Mouse (Mus musculus) brain, embryonic 14.5 days (tissue): ENCODE data around the gene Cpe. TPM values are rescaled to one million over a fixed set of nuclear protein-coding genes. Genes with fewer than 3 reads are reported as not detected.

Experiments
- DNase-seq: peaks from one replicate; pipeline ENCODE4 v3.0.0-alpha.2; 2011; ENCODE audit warnings: low read depth
- CTCF ChIP-seq: fragments of 200-500 bp; IDR thresholded peaks from 2 replicates; pipeline ENCODE4 v1.5.1; 2012; ENCODE audit warnings: inconsistent platforms, mild to moderate bottlenecking, moderate library complexity, borderline replicate concordance; ENCODE audit not compliant: insufficient read depth, insufficient read length; ENCODE audit errors: extremely low read depth
- POLR2A ChIP-seq: fragments of 200-500 bp; IDR thresholded peaks from 2 replicates; pipeline ENCODE4 v1.6.1; 2012; ENCODE audit warnings: mild to moderate bottlenecking, inconsistent platforms, borderline replicate concordance; ENCODE audit not compliant: poor library complexity, insufficient read depth, insufficient read length, severe bottlenecking; ENCODE audit errors: extremely low read depth
- polyA plus RNA-seq: library from polyadenylated mRNA; depleted of rRNA; stranded (reverse); fragments of >200 nt; gene quantifications from 2 replicates; pipeline ENCODE4 v1.2.3, GENCODE M21; 2012; rRNA removed

Gene Cpe
- polyA plus RNA-seq, 1 experiment, result 339 TPM

DNA sequence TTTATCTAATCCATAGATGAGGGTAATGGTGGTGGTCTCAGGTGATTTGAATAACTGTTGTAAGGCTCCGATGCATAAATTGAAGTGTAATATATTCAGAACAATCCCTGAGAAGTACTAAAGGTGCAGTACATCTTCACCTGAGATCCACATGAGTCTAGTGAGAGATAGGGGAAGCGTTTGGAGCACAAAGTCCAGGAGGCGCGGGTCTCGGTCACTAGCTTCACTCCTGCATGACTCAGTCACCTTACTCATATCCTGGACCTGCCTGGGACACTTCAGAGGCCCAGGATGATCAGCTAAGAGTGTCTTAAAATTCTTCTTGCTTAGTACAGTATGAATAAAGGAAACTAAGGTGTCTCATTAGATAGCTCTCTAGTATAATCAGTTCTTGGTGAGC, 86.8 kb downstream of the Cpe start:
- no peak for DNase-seq
- TF ChIP-seq POLR2A (no peak), CTCF (no peak)

DNA sequence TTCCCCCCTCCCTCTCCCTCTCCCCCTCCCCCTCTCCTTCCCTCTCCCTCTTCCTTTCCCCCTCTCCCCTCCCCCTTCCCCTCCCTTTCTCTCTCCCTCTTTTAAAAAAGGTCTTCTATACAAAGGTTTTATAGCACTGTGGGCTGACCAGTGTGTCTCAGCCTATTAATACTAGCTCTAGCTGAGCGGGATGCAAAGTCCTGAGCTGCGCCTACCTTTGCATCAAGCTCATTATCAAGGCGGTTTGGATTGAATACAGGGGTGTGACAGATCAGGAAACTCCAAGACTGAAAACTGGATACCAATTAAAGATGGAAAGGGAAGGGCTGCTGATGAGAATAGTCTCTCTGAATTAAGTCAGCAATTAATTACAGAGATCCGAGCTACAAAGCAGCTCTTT, 94.6 kb downstream of the Cpe start:
- TF ChIP-seq POLR2A, result no peak
- TF ChIP-seq CTCF, result no peak
- no peak for DNase-seq

DNA sequence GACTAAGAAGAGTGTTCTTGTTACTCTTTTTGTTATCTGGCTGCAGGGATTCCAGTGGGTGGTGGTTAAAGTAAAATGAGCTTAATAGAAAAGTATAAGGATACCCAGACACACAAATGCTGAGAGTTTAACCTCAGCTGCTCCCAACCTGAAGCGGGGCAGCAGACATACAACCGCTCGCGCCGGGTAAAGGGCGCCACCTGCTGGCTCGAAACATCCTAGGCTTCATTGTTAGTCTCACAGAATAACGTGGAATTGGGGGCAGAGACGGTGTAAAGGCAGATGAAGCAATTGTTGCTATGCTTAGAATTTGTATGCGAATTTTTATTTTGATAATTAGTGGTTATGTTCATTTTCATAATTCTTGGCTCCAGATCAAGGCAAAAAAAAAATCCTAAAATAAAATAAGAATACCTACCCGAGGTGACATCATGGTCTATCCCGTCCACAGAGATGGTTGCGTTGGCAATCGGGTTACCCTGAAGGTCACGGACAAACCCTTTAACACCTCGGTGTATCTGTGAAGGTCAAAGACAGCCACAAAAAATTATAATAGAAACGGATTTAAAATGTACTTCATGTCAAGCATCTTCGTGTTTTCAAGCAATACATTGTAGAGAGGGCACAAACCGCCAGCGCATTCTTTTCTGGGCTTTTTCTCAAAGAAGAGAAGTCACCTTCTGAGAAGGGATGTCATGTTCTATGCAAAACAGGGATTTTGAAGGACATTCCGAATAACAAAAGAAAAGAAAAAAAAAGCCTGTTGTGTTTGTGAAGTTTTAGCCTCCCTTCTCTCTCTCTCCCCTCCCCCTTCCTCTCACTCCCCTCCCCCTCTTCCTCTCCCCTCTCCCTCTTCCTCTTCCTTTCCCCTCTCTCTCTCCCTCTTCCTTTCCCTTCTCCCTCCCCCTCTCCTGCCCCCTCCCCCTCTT, 95.5 kb downstream of the Cpe start:
- peak; percentile 88 for TF ChIP-seq CTCF
- TF ChIP-seq POLR2A, result no peak
- peak; percentile 76 for DNase-seq

GRCm38 (mm10) chr8:64596396-64596795, 96.5 kb downstream of the Cpe start:
- no peak for DNase-seq
- TF ChIP-seq CTCF (no peak), POLR2A (no peak)

DNA sequence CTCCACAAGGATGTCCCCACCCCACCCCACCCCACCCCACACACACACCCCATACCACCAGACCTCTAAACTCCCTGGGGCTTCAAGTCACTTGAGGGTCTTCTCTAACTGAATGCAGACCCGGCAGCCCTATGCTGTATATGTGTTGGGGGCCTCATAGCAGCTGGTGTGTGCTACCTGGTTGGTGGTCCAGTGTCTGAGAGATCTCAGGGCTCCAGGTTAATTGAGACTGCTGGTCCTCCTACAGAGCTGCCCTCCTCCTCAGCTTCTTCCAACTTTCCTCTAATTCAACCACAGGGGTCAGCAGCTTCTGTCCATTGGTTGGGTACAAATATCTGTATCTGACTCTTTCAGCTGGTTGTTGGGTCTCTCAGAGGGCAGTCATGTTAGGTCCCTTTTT, 102.4 kb downstream of the Cpe start:
- TF ChIP-seq POLR2A (no peak), CTCF (no peak)
- no peak for DNase-seq

GRCm38 (mm10) chr8:64582887-64583286, 110.0 kb downstream of the Cpe start:
- DNase-seq, result peak; percentile 23
- TF ChIP-seq POLR2A (no peak), CTCF (no peak)

GRCm38 (mm10) chr8:64578221-64578620, 114.6 kb downstream of the Cpe start:
- TF ChIP-seq CTCF (no peak), POLR2A (no peak)
- DNase-seq, result no peak

GRCm38 (mm10) chr8:64575001-64575400, 117.9 kb downstream of the Cpe start:
- no peak for TF ChIP-seq CTCF
- no peak for TF ChIP-seq POLR2A
- DNase-seq, result no peak

DNA sequence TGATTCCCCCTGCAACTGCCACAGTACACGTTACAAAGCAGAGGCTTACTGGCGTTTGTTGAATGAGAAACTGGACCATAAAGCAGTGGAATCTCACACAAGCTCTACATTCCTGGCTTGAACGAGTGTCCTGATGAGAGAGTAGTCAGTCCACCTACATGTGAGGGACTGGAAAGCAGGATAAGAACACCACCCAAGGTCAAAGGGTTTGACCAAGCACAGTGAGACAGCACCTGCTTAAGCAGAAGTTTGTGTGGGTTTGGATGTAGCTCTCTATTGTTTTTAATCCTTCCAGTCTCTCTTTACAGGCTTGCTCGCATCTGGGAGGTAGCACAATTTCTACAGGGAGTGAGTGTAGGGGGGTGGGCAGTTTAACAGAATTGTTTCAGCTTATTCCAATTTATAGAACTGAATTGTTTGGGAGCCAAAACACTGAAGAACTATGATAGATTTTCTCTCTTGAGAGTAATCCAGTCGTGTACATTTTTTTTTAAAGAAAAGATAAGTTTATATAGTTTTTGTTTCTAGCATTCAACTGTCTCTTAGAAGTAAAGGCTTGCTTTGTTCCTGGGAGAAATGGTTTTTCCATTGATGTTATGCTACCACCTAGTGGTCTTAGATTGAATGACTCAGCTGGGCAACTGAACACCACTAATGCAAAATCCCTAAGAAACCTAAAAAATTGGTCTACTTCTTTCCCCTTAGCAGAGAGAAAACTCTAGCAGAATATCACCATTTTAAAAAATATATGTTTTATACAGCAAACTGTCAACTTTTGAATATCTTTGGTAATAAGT, 144.6 kb downstream of the Cpe start:
- DNase-seq, result peak; percentile 85
- TF ChIP-seq POLR2A (no peak), CTCF (peak; percentile 49; the same call in 1 of the 2 replicates)

GRCm38 (mm10) chr8:64543441-64543840, 149.4 kb downstream of the Cpe start:
- peak; percentile 23 for DNase-seq

More at GRCm38 (mm10) chr8:64543441-64543840, 149.4 kb downstream of the Cpe start:
- no peak for TF ChIP-seq CTCF
- no peak for TF ChIP-seq POLR2A

Other genes starting within 250 kb of the Cpe start
- gene Msmo1, start 40.7 kb upstream of the Cpe start, polyA plus RNA-seq, result 88.1 and 93.4 TPM in 2 replicates
- 41.2 and 44.9 TPM in 2 replicates for gene Klhl2, start 157.0 kb upstream of the Cpe start, polyA plus RNA-seq